Mouse (Mus musculus): ENCODE data around the gene Fblim1. TPM values are rescaled to one million over a fixed set of nuclear protein-coding genes. Genes with fewer than 3 reads are reported as not detected.
"Not testable (repeated sequence)": the region's sequence is repeated elsewhere in the genome, so short reads cannot be mapped to it uniquely, and the experiment has no call there.

Fblim1 gene
- polyA plus RNA-seq, 1 experiment from 2014 or later: 49.1 TPM

GRCm38 (mm10) chr4:141558658-141559057 lies 47.2 kb downstream of the Fblim1 start:
- no peaks in the 10 kb centered on the region for H3K27me3 ChIP-seq
- 0 out of 2 replicates have a peak overlapping the region, but pooled peaks have one; percentile 54 for H3K9ac ChIP-seq
- peak overlapping the region; percentile 33 for H3K4me3 ChIP-seq
- H3K36me3 ChIP-seq: no peaks in the 10 kb centered on the region
- peak overlapping the region; percentile 83 for H3K27ac ChIP-seq
- H3K4me1 ChIP-seq: peaks cover 19% of the 10 kb centered on the region
- no peaks in the 10 kb centered on the region for H3K9me3 ChIP-seq (replicated peaks)
- WGBS: 11% methylated on average over 16 of the region's 16 CpGs
- peak overlapping the region; percentile 77 for H3K4me2 ChIP-seq (replicated peaks)
- ATAC-seq (ENCODE audit: low FRiP score): no peak; the same call in 1 of the 2 replicates

DNA sequence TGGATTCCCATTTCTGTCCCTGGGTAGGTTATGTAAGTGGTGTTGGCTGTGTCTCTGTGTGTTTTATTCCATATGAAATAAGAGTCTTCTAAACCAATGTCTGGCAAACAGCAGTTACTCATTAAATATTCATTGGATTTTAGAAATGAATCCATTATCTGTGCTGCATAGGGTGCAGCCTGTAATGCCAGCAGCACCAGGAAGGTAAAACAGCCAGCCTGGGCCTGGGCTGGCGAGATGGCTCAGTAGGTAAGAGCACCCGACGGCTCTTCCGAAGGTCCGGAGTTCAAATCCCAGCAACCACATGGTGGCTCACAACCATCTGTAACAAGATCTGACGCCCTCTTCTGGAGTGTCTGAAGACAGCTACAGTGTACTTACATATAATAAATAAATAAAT lies 49.7 kb downstream of the Fblim1 start:
- peaks cover 19% of the 10 kb centered on the region for H3K4me1 ChIP-seq
- H3K27me3 ChIP-seq; H3K36me3 ChIP-seq; H3K4me2 ChIP-seq (replicated peaks); H3K9me3 ChIP-seq (replicated peaks); H3K9ac ChIP-seq; H3K4me3 ChIP-seq: not testable (repeated sequence)
- H3K27ac ChIP-seq: peak overlapping the region; percentile 24; the same call in 1 of the 2 replicates
- 85% methylated on average over 6 of the region's 6 CpGs for WGBS
- ATAC-seq (ENCODE audit: low FRiP score): peak; percentile 49

GRCm38 (mm10) chr4:141554255-141554865 lies 51.5 kb downstream of the Fblim1 start:
- ATAC-seq (ENCODE audit: low FRiP score); H3K27me3 ChIP-seq; H3K9me3 ChIP-seq (replicated peaks); H3K4me2 ChIP-seq (replicated peaks); H3K4me3 ChIP-seq; H3K27ac ChIP-seq; H3K9ac ChIP-seq; H3K36me3 ChIP-seq: not testable (repeated sequence)
- H3K4me1 ChIP-seq: peaks cover 15% of the 10 kb centered on the region
- WGBS: 91% methylated on average over 7 of the region's 9 CpGs

- 46% methylated on average over 2 of the region's 2 CpGs for WGBS
- H3K4me3 ChIP-seq: no peak overlapping the region
- no peaks in the 10 kb centered on the region for H3K27me3 ChIP-seq
- peaks cover 13% of the 10 kb centered on the region for H3K4me1 ChIP-seq
- H3K27ac ChIP-seq: no peak overlapping the region
- no peaks in the 10 kb centered on the region for H3K9me3 ChIP-seq (replicated peaks)
- no peak overlapping the region for H3K4me2 ChIP-seq (replicated peaks)
- H3K36me3 ChIP-seq: no peaks in the 10 kb centered on the region
- H3K9ac ChIP-seq: no peak overlapping the region
- no peak for ATAC-seq (ENCODE audit: low FRiP score)
Observed at GRCm38 (mm10) chr4:141552484-141552883, 53.4 kb downstream of the Fblim1 start.

DNA sequence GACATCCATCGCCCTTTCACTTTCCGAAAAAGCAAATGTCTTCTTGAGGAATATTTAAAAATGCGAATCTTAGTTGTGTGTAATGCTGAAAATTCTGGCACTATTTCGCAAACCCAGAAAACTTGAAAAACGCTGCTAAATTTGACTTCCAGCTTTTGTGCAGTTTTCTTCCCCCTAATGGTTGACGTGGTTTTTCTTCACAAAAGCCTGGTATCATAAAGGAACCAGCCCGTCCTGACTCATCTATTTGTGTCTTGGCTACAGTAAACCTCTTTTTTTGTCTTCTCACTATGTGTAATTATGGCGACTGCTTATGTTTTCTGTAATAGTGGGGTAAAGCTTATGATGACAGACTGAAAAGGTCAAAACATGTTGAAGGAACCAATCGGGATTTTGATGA lies 58.6 kb downstream of the Fblim1 start:
- 21% methylated on average over 9 of the region's 9 CpGs for WGBS

DNA sequence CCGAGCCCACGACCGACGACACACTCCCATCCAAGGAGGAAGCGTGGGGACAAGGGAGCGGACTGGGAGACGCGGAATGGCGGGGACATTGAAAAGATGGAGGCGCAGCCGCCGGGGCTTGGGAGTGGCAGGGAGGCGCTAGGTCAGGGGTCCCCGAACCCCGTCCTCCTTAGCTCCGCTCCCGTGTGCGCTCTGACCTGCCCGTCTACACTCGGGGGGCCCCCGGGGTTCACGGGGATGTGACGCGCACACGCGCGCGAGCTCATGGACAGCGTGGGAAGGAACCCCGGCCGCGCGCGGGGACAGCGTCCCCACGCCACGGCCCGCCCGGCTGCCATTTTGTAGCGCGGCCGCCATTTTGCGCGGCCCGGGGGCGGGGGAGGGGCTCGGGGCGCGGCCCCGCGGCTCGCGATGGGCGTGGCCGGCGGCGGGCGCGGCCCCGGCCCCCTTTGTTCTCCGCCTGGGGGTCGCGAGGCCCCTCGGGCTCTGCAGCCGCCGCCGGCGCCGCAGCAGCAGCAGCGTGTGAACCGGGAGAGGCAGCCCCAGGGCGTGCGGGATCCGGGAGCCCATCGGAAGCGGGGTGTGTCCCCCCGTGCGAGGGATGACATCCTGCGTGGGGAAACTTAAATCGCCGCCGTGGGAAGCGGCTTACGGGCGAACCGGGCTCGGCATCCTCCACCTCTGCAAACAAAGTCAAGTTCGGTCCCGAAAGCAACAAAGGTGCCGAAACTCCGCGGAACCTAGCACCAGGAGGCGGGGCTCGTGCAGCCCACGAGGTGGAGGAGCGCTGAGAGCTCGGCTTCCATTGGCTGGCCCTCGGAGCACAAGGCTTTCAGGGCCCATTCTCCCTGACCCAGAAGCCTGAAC lies 59.3 kb downstream of the Fblim1 start:
- ATAC-seq (ENCODE audit: low FRiP score): peak; percentile 89
- no peaks in the 10 kb centered on the region for H3K27me3 ChIP-seq
- H3K36me3 ChIP-seq: no peaks in the 10 kb centered on the region
- H3K4me2 ChIP-seq (replicated peaks): peak overlapping the region; percentile 90
- no peaks in the 10 kb centered on the region for H3K9me3 ChIP-seq (replicated peaks)
- H3K4me3 ChIP-seq: peak overlapping the region; percentile 53
- H3K4me1 ChIP-seq: peaks cover 25% of the 10 kb centered on the region
- under 1% methylated on average over 70 of the region's 98 CpGs for WGBS
- H3K27ac ChIP-seq: peak overlapping the region; percentile 99
- H3K9ac ChIP-seq: peak overlapping the region; percentile 73

More for the DNA sequence above, 58.6 kb downstream of the Fblim1 start:
- no peaks in the 10 kb centered on the region for H3K36me3 ChIP-seq
- peak overlapping the region; percentile 90 for H3K4me2 ChIP-seq (replicated peaks)
- no peaks in the 10 kb centered on the region for H3K9me3 ChIP-seq (replicated peaks)
- H3K27me3 ChIP-seq: no peaks in the 10 kb centered on the region
- H3K9ac ChIP-seq: peak overlapping the region; percentile 73
- ATAC-seq (ENCODE audit: low FRiP score): no peak
- peak overlapping the region; percentile 53 for H3K4me3 ChIP-seq
- peaks cover 19% of the 10 kb centered on the region for H3K4me1 ChIP-seq
- peak overlapping the region; percentile 99 for H3K27ac ChIP-seq

DNA sequence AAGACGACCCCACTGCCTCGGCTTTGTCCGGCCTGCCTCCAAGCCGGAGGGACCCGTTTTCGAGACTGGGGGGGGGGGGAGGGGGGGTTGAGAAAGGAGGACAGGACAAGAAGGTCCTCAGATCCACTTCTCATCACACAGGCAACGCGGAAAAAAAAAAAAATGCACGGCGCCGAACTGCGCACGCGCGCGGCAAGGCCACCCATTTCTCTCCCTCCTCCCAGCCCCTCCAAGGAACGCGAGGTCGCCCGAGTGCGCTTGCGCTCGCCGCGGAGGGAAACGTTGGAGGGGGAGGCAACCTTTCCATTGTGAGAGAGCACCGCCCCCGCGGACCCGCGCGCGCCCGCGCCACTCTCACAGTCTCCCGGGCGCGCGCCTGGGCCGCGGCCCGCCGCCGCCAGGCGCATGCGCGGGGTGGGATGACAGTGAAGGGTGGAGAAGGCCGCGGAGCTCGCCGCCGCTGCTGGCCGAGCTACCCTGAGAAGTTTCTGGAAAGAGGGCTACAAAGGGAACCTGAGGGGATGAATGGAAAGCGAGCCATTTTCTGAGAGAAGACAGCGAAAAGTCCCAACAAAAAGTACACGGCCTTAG lies 60.1 kb downstream of the Fblim1 start:
- Histone ChIP-seq H3K27ac (peak overlapping the region; percentile 99), H3K27me3 (no peaks in the 10 kb centered on the region), H3K36me3 (no peaks in the 10 kb centered on the region), H3K9me3 (replicated peaks) (no peaks in the 10 kb centered on the region), H3K4me3 (peak overlapping the region; percentile 53), H3K4me1 (peaks cover 30% of the 10 kb centered on the region), H3K9ac (peak overlapping the region; percentile 73), H3K4me2 (replicated peaks) (peak overlapping the region; percentile 90)
- WGBS: under 1% methylated on average over 52 of the region's 56 CpGs
- ATAC-seq (ENCODE audit: low FRiP score): peak; percentile 71

- under 1% methylated on average over 45 of the region's 45 CpGs for WGBS
- H3K4me2 ChIP-seq (replicated peaks): peak overlapping the region; percentile 90
- peak overlapping the region; percentile 99 for H3K27ac ChIP-seq
- no peaks in the 10 kb centered on the region for H3K27me3 ChIP-seq
- H3K9me3 ChIP-seq (replicated peaks): no peaks in the 10 kb centered on the region
- peaks cover 30% of the 10 kb centered on the region for H3K4me1 ChIP-seq
- peak; percentile 52 for ATAC-seq (ENCODE audit: low FRiP score)
- peak overlapping the region; percentile 73 for H3K9ac ChIP-seq
- H3K36me3 ChIP-seq: no peaks in the 10 kb centered on the region
- peak overlapping the region; percentile 53 for H3K4me3 ChIP-seq
Observed at GRCm38 (mm10) chr4:141545071-141545742, 60.7 kb downstream of the Fblim1 start.

GRCm38 (mm10) chr4:141544536-141544935 lies 61.4 kb downstream of the Fblim1 start:
- H3K4me3 ChIP-seq: peak overlapping the region; percentile 53; the same call in 1 of the 2 replicates
- peak overlapping the region; percentile 90 for H3K4me2 ChIP-seq (replicated peaks)
- no peak for ATAC-seq (ENCODE audit: low FRiP score)
- no peak overlapping the region for H3K9ac ChIP-seq
- peaks cover 30% of the 10 kb centered on the region for H3K4me1 ChIP-seq
- H3K9me3 ChIP-seq (replicated peaks): no peaks in the 10 kb centered on the region
- H3K27me3 ChIP-seq: no peaks in the 10 kb centered on the region
- no peak overlapping the region for H3K27ac ChIP-seq
- no peaks in the 10 kb centered on the region for H3K36me3 ChIP-seq
- 46% methylated on average over 2 of the region's 2 CpGs for WGBS

- Histone ChIP-seq H3K9me3 (replicated peaks) (no peaks in the 10 kb centered on the region), H3K27me3 (no peaks in the 10 kb centered on the region), H3K9ac (no peak overlapping the region), H3K27ac (no peak overlapping the region), H3K36me3 (no peaks in the 10 kb centered on the region), H3K4me2 (replicated peaks) (no peak overlapping the region), H3K4me3 (no peak overlapping the region), H3K4me1 (peaks cover 32% of the 10 kb centered on the region)
- ATAC-seq (ENCODE audit: low FRiP score): no peak
- 85% methylated on average over 3 of the region's 3 CpGs for WGBS
Observed at GRCm38 (mm10) chr4:141543593-141543992, 62.3 kb downstream of the Fblim1 start.

- no peaks in the 10 kb centered on the region for H3K36me3 ChIP-seq
- ATAC-seq (ENCODE audit: low FRiP score): no peak
- H3K4me2 ChIP-seq (replicated peaks): 0 out of 2 replicates have a peak overlapping the region, but pooled peaks have one; percentile 0
- no peak overlapping the region for H3K4me3 ChIP-seq
- peak overlapping the region; percentile 52 for H3K27ac ChIP-seq
- WGBS: 22% methylated on average over 7 of the region's 7 CpGs
- no peak overlapping the region for H3K9ac ChIP-seq
- H3K9me3 ChIP-seq (replicated peaks): no peaks in the 10 kb centered on the region
- H3K4me1 ChIP-seq: peaks cover 25% of the 10 kb centered on the region
- H3K27me3 ChIP-seq: no peaks in the 10 kb centered on the region
Observed at GRCm38 (mm10) chr4:141541851-141542250, 64.0 kb downstream of the Fblim1 start.

GRCm38 (mm10) chr4:141540844-141541243 lies 65.1 kb downstream of the Fblim1 start:
- H3K9ac ChIP-seq: no peak overlapping the region
- H3K4me1 ChIP-seq: peaks cover 25% of the 10 kb centered on the region
- H3K4me2 ChIP-seq (replicated peaks): no peak overlapping the region
- no peak for ATAC-seq (ENCODE audit: low FRiP score)
- no peaks in the 10 kb centered on the region for H3K27me3 ChIP-seq
- 78% methylated on average over 3 of the region's 3 CpGs for WGBS
- no peak overlapping the region for H3K27ac ChIP-seq
- H3K36me3 ChIP-seq: no peaks in the 10 kb centered on the region
- no peak overlapping the region for H3K4me3 ChIP-seq
- no peaks in the 10 kb centered on the region for H3K9me3 ChIP-seq (replicated peaks)

All from hindbrain, embryonic 12.5 days (tissue).